Mouse (Mus musculus): ENCODE measurements at regions not wholly inside any gene's neighbourhood (a gene's known extent, or its start where the extent isn't known, plus 50 kb on each side); places are given as distances from the start of the nearest gene placed in this dataset.
A peak's percentile ranks its signal among the peaks of the same experiment; 100 is the strongest.

- DNase-seq (ENCODE audit: low read depth): no peak
These were observed 125.9 kb downstream of the Hlx start for GRCm38 (mm10) chr1:184606541-184606940.

GRCm38 (mm10) chr1:184605666-184606065 is 126.8 kb downstream of the Hlx start:
- no peak for DNase-seq (ENCODE audit: low read depth)

DNA sequence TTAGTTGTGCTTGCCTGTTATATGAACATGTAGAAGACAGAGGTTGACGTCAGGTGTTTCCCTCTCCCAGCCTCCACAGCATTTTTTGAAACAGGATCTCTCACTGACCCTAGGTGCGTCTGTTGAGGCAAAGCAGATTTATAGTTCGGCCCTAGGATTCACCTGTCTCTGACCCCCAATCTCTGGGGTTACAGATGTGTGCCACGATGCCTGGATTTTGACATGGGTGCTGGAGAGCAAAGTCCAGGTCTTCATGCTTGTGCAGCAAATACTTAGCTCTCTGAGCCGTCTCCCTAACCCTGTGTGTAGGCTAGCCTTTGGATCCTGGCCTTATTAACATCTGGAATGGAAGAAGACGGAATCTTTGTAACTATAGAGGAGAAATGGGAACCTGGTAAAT is 129.3 kb downstream of the Hlx start:
- DNase-seq (ENCODE audit: low read depth): no peak

- DNase-seq (ENCODE audit: low read depth): no peak
These were observed 137.0 kb downstream of the Hlx start for GRCm38 (mm10) chr1:184595449-184595848.

DNA sequence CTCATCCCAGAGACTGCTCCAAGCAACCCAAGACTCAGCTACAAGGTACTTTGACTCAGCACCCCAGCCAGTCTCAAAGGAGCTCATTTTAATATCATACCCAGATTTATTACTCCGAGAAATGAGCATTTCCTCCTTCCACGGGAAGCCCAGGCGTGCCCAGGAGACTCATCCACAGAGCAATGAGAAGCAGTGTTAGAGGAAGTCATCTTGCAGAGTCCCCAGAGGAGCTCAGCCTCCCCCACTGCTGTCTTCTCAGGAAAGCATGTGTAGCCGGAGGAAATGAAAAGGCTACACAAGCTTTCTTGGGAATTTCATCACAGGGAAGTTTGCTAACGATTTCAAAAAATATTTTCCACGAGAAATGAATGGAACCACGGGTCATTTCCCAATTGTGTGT is 141.8 kb downstream of the Hlx start:
- DNase-seq (ENCODE audit: low read depth): no peak

DNA sequence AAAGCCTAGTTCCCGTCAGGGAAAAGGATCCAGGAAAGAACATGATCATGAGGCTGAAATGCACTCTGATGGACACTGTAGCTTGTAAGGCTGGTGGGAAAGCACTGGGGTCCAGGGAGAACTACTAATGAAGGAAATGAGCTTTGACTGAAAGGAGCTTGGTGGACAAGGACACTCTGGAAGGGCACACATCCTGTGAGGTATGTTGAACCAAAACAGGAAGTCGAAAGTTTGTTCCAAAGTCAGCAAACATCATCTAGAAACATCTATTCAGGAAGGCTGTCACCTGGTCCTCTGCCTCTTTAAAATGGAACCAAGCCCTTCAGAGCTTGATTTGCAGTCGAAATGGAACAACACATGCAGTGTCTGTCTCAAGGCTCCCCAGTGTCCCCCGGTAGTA is 143.1 kb downstream of the Hlx start:
- no peak for DNase-seq (ENCODE audit: low read depth)

DNA sequence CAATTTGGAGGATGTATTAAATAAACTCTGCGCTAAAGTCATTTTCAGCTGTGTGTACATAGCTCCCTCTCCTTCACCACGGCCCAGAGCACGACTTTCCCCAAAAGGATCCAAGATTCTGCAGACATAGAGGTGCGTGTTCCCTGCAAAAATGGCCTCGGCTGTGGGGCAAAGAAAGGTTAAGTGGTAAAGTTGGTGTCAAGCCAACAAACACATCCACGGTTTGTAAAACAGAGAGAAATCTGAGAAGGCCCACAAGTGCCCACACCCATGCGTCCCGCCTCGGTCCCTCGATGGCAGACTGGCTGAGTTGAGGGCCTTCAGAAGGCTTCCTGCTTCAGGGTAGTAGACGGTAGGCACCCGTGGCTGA is 147.9 kb downstream of the Hlx start:
- no peak for DNase-seq (ENCODE audit: low read depth)

DNA sequence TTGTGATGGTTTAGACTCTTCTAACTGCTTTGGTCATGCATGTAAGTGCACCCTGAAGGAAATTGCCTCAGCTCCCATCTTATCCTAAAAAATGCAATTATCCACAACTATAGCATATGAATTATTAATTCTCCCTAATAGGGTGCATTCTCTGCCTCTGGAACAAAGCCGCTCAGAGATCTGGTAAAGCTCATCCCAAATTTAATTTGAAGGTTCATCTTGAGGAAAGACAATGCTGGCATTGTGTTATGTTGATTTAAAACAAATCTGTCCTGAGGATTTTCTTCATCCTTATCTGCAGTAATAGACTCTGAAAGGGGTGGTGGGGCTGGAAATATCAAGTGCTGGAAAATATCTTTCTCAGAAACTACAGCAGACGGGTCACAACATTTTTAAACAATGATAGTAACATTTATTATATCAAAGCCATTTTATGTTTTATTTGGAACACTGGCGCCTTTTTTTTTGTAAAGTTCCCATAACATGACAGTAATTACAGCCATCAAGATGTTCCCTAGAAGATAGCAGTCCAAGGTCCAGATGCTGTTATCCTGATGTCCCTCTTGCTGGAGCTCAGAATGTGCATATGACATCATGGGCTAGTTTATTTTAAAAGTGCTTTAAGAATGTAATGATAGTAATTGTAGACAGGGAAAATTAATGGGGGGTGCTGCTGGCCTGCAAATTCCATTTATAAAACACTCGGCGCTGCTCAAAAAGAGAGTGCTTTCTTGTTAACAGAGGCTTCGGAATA is 148.5 kb downstream of the Hlx start:
- no peak for DNase-seq (ENCODE audit: low read depth)

DNA sequence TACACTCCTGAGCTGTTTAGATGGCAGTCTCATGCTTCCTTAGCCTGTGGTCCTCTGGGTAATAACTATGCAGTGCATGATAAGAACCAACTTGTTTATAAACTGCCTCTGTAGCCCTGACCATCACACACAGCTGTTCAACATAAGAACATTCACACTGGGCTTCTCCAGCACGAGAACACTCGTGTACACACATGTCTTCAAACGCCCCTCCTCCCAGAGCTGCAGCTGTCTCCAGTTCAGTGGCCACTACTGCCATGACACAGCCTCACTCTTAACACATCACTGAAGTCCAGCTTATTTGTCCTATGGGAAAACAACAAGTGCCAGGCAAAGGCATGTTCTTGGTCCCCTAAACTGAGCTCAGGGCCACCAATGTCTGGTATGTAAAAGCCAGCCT is 152.9 kb downstream of the Hlx start:
- no peak for DNase-seq (ENCODE audit: low read depth)

- peak; percentile 47 for DNase-seq (ENCODE audit: low read depth)
These were observed 155.9 kb downstream of the Hlx start for GRCm38 (mm10) chr1:184576527-184576926.

GRCm38 (mm10) chr1:184573325-184573724 is 159.1 kb downstream of the Hlx start:
- peak; percentile 34 for DNase-seq (ENCODE audit: low read depth)

DNA sequence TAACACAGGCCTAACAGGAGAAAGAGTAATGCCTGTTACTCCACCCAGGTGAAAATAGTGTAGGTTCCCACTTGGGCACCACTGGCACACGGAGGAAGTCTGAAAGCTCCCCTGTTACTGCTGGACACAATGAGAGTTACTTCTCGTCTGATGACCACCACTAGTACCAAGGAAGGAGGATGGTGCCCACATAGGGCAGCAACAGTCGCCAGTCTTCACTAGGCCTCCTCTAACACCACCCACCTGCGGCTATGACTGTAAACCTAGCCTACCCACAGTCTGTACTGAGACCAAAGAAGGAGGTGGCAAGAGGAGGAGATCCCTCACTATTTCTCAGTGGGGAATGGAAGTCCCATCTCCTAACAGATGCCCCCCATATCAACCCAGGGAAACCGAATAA is 161.7 kb downstream of the Hlx start:
- no peak for DNase-seq (ENCODE audit: low read depth)

DNA sequence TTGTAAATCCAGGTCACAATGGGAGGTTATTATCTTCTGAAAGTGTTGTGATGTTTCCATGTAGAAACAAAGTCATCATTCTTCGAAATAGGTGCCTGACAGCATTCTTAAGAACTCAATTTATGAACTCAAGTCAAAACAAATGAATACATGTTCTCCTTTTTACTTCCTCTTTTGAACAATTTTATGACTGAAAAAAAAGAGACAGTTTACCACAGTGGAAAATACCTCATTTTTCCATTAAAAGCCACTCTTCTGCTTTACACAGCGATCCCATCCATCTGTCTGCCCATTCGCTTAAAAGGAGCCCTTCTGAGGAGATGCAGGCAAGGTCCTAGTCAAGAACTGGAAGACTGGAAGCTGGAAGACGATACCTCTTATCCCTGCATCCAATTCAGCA is 169.5 kb downstream of the Hlx start:
- peak; percentile 59 for DNase-seq (ENCODE audit: low read depth)

DNA sequence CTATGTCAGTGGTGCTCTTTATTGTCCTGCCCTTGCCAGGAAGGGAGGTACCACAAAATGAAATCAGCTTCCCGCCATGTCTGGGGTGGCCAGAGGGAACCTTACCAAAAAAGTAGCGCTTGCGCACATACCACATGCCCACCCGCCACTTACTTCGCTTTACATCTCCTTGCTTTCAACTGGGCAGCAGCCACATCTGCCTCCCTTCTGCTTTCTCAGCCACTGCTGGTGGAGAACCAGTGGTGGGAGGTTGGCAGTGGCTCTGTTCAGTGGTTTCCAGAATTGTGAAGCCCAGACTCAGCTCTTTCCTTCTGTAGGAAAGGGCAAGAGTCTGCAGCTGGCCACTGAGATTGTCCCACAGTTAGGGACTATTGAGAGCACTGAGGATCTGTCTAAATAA is 170.2 kb downstream of the Hlx start:
- DNase-seq (ENCODE audit: low read depth): no peak

DNA sequence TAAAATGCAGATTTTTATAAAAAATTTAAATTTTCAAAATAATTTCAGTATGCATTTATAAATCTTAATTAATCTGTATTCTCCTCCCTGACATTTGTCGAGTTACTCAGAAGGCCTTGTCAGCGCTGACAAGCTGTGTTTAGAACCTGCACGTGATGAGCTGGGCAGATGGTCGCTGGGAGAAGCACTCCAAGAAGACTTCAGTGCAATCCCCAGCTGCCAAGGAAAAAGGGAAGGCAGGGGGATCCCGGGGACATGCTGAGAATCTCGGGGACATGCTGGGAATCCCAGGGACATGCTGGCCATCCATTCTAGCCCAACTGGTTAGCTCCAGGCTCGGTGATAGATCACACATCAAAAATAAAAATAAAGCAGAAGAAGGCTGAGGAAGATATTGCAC is 172.9 kb downstream of the Hlx start:
- no peak for DNase-seq (ENCODE audit: low read depth)

DNA sequence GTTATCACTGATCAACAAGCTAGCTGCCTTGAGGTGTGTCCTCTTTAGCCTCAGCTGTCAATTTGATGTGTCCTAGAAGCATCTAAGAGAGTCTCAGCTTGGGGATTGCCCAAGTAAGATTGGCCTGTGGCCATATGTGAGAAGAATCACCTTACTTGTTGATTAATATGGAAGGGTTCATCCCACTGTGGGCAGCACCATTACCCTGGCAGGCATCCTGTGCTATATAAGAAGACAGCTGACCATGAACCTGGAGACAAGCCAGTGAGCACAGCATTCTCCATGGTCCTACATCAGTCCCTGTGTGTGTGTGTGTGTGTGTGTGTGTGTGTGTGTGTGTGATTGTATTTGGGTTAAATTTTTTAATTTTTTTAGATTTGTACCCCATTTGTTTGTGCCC is 178.6 kb downstream of the Hlx start:
- no peak for DNase-seq (ENCODE audit: low read depth)

DNA sequence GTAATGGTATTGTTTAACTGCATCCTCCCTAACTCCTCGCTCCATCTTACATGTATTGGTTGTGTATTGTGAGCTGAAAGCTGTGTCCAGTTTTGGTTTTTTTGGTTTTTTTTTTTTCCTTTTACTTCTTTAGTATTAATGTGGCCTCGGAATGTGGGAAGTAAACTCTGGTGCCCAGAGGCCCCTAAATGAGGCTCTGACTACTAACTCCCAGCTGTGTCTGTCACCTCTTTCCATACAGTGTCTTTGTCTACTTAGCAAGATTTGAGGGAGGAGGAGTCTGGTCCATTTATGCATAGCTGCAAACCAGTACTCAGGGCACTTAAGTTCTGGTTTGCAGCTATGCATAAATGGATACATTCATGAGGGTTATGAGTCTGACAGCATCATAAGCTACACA is 181.9 kb downstream of the Hlx start:
- DNase-seq (ENCODE audit: low read depth): no peak

DNA sequence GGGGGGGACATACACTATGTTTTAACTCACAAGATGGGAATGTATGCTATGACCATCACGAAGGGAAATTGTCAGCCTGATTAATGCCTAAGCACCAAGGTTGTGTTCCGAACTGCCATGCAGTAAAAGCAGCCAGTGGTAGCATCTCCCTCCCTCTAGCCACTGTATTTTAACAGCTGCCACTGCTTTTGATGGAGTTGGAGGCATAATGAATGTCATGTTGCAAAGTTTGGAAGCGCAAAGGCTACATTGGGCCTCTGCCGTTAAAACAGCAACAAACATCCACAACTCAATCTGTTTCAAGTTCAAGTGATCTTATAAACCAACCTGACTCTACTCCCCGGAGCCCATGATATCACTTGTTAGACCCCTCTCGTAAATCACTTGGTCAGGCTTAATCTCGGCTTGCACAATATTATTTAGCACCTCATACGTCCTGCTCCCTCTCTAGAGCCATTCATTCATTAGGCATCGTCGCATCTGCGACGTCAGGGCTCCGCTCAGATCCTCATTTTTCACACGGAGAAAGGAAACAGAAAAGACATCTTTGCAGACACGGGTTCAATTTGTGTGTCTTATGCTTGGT is 184.7 kb downstream of the Hlx start:
- no peak for DNase-seq (ENCODE audit: low read depth)

GRCm38 (mm10) chr1:184546140-184546661 is 186.2 kb downstream of the Hlx start:
- no peak for DNase-seq (ENCODE audit: low read depth)

GRCm38 (mm10) chr1:184545111-184545510 is 187.3 kb downstream of the Hlx start:
- DNase-seq (ENCODE audit: low read depth): no peak

DNA sequence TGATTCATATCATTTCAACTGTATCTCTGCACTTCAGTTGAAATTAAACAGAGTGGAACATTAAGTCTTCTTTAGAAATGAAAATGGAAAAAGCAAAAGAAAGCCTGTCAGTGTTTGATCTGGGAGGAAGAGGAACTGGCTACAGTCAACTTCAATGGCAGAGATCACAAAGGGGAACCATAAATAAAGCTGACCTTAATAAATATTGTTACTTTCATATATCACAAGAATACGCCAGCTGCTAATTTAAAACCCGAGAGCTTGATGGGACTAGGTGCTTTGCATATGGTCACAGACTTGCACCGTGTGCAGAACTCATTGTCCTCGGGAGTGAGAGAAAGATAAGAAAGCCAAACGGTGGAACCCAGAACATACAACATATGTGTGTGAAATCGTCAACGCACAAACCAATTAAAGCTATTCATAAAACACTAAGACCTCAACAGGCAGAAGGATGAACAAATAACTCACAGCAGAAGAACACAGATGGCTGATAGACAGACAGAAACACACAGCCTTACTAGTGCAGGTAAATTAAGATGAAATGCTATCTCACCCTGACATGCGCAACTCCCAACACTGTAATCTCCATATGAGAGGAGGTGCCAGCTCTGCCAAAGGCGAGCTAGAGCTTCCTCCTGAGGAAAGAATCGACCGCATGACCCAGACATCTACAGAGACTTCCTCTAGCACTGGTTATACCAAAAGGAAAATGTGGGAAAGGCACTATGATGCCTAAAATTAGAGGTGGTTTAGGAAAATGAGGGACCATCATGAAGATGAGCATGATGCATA is 189.9 kb downstream of the Hlx start:
- DNase-seq (ENCODE audit: low read depth): no peak

DNA sequence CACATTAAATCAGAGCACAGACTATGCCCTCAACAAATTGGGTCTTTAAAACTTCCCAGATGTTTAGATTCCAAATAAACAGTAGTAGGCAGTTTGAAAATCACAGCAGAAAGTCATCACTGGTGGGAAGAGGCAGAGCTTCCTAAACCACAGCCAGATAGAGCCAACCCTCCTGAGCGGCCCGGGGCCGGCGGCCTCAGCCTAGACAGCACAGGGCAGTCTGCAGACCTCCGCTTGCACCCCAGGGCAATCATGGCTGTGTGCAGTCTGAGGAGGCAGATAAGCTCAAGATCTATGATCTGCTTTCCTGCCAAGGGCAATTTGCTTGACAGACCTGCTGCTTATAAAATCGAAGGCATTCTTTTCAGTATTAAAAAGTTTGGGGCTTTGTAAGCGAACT is 192.6 kb downstream of the Hlx start:
- no peak for DNase-seq (ENCODE audit: low read depth)

Data from 416B (cell line).